Mouse (Mus musculus): ENCODE data around the gene Crym.

Gene Crym

DNA sequence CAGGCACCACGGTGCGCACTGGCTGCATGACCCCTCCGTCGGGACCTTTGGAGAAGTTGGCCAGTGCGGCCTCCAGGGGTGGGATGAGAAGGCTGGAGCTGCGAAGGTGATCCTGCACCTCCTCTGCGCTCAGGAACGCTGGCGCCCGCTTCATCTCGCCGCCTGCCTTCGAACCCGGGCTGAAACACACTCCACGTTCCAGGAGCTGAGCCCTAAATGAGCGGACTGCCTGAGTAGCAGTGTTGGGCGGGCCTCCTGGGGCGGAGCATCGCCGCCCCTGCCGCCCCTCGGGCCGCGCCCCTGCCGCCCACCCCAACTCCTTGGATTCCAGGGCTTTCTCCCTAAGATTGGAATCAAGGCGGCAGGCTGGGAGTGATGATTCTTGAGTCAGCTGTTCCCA lies at the start of gene Crym:
Gene Crym, minus strand, starts transcription at position 341 of the 400 bp plus-strand sequence.
- no peak for DNase-seq (ENCODE audit: low spot score)

DNA sequence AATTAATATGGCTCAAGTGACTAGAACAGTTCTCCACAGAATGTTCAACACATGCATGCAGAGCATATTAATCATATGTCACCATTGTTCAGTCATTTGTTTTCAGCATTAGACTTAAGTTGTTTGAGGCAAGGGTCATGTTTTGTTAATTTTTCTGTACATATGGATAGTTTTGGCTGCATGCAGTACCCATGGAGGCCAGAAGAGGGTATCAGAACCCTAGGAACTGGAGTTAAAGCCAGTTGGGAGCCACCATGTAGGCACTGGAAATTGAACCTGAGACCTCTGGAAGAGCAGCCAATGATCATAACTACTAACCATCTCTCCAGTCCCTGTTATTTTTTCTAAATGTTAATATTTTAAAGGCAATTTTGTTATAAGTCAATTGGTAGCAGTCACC lies 39.2 kb upstream of the Crym start:
- DNase-seq (ENCODE audit: low spot score), result no peak

DNA sequence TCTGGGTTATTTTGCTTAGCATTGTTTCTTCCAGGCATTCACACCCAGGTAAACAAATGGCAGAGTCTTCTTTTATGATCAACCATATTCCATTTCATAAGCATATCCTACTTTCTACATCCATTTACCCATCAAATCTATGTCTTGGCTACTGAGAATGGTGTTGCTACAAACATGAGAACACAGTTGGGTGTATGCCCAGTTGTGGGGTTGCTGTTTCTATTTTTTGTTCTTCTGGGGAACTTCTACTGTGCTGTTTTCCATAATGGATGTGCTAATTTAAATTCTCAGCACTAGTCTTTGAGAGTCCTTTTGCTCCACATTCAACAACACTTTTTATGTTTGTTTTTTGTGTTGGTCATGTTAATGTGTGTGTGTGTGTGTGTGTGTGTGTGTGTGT lies 26.6 kb upstream of the Crym start:
- peak; percentile 12 for DNase-seq (ENCODE audit: low spot score)

DNA sequence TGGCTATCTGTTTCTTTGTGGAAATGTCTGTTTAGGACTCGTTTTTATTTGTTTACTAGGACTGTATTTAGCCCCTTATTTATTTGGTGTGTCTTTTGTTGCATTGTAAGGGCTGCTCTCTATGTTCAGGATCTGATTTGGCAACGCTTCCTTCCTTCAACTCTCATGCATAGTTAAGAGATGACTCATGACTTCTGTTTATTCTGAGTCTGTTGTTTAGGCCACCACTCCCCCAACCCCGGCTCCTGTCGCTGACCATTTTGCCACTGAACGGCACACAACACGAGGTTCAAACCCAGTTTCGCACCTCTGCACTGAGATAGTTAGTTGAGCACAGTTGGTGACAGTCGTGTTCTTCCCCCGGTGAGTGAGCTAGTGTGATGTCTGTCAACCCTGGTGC lies 4.1 kb upstream of the Crym start:
- DNase-seq (ENCODE audit: low spot score), result no peak

DNA sequence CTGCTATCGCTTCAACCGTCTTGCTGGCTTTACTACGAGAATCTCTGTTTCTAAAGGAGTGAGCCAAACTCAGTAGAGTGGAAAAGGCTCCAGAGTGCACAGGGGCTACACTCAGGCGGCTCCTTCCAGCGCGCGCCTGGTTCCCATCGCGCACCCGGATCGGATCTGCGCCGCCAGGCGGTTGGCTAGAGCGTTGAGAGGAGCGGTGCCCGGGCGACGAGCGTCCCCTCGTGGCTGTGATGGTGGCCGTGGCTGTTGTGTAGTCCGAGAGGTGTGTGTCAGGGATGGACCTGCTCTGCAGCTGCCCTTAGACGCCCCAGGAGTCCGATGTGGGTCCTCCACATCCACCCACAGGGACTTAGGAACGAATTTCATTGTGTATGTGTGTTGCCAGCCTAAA lies 1.9 kb upstream of the Crym start, which contains the start of gene Abca14:
Gene Abca14, plus strand, starts transcription at position 173 of the 400 bp plus-strand sequence.
- peak; percentile 89 for DNase-seq (ENCODE audit: low spot score)

DNA sequence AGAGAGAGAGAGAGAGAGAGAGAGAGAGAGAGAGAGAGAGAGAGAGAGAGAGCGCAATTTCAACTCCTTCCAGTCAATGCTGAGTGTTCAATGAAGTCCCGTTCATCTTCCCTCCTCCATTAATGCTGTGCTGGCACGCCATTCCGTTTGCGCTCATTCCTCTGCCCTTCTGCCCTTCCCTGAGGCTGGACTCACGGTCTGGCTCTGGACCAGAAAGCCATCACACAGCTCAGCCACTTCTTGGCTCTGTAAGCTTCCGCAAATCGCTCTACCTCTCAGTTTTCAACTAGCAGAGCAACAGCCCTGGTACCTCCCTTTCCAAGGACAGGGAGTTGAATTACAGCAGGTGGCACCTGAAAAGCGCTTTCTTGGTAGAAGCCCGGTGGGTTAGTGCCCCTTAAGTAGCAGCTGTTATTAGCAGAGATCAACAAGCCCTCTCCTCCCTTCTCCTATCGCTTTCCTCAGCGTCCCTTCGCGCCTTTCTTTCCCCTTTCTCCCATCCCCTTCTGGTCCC lies 623 bp downstream of the Crym start:
- no peak for DNase-seq (ENCODE audit: low spot score)

DNA sequence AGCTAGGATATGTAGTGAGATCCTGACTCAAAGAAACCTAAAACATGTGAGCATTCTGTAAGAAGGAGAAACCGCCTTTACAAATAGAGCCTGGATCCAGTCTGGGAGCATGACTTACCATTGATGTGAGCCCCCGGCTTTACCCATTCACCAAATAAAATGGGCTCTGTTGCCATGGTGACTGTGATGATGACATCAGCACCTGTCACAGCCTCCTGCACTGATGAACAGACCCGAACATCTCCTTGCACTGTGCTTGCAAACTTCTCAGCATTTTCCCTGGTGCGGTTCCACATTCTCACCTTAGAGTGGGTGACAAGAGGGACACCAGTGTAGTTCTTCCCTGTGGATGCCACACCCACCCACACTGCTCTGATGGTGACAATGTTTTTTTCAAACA lies 6.7 kb downstream of the Crym start:
- DNase-seq (ENCODE audit: low spot score), result no peak

DNA sequence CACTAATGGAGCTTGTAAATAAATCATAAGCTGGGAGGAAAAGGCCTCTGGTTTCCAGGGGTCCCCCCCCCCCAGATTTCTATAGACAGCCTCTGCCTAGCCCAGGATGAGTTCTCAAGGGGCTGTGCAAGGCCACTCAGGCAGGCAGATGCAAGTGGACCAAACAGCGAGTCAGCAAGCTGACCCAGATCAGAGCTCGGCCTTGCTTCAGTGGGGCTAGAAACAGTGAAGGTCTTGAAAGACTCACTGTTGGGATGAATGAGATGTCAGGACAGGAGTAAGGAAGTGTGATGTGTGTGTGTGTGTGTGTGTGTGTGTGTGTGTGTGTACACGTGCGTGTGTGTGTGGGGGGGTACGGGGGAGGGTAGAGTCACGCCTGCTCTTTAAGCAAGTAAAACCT lies 9.1 kb downstream of the Crym start:
- no peak for DNase-seq (ENCODE audit: low spot score)

DNA sequence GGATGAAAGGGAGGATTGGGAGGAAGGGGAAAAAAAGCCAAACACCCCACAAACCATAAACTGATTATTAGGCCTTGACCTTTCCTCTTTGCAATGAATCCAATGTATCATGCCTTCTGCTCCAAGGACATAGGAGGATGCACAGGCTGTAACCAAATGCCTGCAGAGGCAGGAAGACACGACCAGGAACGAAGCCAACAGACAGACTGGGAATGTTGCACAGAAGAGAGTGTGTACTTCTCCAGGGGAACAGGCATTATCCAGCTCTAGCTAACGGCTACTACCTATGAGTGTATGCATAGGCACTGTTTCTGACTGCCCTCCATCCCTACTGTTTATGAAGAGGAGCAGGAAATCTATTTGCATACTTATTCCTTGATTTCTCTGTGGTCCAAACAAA lies 9.7 kb downstream of the Crym start:
- no peak for DNase-seq (ENCODE audit: low spot score)

DNA sequence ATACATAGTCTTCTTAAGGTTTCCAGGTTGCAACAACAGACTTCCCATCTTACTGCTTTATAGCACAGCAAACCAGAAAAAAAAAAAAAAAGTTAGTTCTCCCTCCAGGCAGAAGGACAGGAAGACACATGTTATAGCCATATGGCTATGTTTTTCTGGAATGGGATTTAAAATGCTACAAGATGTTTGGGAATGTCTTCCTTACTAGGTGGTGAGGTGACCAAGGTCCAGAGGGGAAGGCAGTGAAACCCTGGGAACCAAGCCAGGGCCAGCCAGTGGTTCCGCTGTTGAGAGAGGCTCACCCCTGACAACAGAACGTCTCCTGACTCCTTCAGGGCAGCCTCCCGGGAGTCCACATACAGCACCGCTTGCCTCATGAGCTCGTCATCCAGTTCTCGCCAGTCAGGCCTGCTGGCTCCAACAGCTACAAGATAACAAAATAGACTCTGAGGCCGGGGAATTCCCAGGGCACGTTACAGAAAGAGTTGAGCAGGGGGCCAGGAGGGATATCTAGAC lies 11.7 kb downstream of the Crym start:
- no peak for DNase-seq (ENCODE audit: low spot score)

DNA sequence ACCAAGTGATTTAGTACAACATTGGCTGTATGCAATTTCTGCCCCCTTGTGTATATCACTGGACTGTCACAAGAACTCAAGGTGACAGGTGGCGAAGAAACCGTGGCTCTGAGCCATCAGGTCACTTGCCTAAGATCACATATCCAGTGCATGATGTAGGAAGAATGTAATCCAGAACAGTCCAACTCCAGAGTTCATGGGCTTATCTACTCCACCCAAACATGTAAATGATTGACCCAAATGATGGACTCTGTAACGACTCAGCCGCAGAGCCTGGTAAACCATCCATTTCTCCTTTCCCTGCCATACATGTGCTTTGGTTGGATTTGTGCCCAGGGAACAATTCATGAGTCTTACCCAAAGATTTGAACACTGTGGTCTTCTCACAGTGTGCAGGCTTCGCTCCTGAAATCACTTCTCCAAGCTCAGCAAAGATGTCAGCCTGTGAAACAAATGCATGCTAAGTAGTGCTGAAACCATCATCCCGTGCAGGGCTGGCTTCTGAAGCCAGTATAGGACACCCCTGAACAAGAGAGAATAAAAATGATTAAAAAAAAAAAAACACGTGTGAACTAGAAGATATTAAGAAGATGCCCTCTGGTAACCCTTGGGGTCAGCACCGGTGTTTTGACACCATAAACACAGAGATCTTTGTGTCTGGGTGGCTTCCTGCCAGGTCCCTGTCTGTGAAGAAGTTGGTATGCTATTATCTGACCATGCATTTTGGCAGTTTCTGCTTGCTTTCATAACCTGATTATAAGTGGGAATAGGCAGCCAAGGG lies 12.4 kb downstream of the Crym start:
- no peak for DNase-seq (ENCODE audit: low spot score)

DNA sequence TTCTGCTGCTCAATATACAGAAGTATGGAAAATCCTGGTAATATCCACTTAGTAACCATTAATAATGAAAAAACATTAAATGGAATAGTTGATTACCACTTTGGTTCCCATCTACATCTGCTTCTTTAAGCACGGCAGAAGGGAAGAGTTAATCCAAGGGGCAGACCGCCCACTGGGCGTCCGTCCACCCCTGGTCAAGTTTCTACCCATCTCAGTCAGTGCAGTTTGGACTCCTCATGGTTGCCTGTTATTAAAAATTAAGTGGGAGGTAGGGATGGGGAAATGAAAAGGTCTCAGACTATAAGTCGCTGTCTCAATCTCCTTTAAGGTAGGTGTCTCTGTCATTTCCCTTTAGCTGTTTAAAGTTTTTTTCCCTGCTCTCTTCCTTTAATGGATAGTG lies 13.0 kb downstream of the Crym start:
- DNase-seq (ENCODE audit: low spot score), result no peak

DNA sequence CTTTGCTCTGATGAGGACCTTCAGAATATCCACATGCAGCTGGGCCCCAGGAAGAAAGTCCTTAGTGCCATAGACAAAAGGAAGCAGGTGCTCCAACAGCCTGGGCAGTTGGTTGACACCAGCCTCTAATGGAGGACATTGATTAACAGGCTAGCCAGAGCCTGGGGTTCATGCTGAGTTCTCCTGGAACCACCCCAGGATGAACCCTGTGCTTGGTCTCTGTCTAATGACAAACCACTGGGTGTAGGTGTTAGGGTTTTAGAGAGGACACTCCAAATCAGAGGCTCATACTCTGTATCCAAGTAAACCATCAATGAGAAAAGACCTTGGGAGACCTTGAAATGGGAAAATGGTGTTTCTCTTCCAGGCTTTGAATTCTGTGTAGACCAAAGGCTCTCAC lies 19.0 kb downstream of the Crym start:
- DNase-seq (ENCODE audit: low spot score), result no peak

DNA sequence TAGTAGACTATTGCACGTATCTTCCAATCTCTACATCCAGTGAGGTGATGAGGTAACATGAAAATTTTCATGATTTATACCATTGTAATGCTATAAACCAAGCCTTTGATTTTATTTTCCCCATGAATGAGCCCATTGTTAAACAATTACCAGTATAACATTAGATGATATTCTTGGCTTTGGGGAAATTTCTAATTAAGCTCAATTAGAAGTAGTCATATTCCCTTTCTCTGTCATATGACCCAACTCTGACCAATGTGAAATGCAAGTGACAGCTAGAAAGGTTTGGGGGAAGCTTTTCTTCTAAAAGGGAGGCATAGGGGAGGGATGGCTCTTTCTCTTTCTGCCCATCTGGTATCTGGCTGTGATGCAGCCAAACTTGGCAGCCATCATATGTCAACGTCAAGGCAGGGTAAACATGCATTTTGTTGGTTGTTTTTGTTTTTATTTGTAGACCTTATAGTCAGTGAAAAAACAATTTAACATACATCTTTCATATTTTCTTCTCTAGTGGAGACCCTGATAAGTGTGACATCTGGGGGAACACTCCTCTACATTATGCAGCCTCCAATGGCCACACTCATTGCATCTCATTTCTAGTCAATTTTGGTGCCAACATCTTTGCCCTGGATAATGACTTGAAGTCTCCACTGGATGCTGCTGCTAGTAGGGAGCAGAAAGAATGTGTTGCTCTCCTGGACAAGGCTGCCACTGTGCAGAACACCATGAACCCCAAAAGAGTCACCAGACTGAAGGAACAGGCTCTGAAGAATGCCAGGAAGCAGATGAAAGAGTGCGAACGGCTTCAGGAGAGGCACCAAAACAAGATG lies 20.3 kb downstream of the Crym start:
- no peak for DNase-seq (ENCODE audit: low spot score)

DNA sequence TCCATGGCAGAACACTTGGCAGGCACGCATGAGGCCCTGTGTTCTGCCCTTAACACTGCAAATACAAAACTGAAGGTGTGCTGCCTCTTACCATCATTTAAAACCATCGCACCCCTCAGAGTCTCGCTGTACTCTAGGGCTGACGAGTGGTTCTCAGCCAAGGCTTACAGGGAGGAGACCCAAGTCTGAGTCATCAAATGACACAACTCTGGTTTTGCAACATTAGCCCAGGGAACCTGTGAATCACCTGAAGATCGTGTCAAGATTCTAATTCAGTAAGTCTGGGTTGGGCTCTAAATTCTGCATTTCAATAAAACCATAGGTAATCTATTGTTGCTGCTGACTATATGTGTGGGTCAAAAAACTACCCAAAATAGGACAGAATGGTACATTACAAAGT lies 21.4 kb downstream of the Crym start:
- no peak for DNase-seq (ENCODE audit: low spot score)

DNA sequence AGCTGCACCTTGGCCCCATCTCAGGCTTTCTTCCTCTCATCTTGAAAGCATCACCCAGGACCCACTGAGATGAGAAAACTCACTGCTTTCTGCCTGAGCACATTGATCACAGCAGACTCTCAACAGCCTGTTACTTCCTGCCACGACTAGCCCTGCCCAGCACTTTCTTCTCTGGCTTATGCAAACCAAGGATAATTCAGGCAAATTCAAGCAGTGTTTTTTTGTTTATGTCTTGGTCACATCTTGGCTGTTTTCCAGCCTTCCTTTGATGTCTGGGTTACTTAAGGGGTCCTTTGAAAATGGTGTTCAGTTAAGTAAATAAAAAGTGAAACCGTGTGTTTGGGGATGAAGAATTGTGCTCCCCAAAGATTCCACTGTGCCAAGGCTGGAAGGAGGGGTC lies 23.0 kb downstream of the Crym start:
- DNase-seq (ENCODE audit: low spot score), result no peak

DNA sequence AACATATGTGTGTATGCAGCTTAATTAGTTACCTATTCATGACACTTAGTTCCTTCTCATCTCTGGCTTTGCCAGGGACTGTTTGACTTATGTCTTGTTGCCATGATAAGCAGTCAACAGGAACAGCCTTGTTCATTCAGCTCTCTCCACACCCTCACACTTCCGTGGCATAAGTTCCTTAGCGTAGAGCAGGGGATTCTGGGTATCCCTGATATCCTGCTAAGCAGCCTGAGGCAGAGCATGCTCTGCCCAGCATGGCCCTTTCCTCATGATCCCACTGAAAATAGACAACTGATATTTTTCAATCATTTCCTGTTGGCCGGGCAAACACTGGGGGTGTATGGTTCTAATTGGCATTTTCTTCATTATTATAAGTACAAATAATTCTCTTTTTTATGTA lies 24.3 kb downstream of the Crym start:
- no peak for DNase-seq (ENCODE audit: low spot score)

DNA sequence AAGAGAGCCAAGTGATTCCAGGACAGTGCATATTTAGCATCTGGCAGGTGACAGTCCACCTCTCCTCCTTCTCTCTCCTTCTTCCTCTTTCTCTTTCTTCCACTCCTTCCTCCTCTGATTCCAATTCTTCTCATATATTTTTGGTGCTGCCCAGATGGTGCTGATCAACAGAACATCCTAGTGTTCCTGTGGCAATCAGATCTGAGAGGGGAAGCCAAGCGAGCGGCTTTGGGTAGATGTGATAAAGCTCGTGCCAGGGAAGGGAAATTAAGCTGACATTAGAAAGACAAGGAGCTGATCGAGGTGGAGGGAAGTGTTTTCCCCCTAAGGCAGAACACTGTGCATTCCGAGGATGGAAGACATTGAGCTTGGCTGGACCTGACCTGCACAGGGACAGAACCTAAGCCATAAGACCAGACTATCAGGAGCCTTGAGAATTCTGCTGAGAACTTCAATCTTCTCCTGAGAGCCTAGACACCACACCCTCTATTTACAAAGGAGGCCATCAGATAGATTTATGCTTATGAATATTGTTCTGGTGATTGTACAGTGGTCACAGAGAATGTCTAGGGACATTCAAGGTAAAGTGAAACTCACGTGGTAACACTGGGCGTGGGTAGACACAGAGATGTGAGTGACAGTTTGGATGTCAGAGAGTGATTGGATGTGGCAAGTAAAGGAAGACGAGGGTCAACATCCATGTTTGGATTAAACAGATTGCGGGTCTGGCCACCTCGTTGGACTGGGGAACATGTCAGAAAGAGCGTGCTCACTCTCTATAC lies 27.0 kb downstream of the Crym start:
- DNase-seq (ENCODE audit: low spot score), result peak; percentile 35

DNA sequence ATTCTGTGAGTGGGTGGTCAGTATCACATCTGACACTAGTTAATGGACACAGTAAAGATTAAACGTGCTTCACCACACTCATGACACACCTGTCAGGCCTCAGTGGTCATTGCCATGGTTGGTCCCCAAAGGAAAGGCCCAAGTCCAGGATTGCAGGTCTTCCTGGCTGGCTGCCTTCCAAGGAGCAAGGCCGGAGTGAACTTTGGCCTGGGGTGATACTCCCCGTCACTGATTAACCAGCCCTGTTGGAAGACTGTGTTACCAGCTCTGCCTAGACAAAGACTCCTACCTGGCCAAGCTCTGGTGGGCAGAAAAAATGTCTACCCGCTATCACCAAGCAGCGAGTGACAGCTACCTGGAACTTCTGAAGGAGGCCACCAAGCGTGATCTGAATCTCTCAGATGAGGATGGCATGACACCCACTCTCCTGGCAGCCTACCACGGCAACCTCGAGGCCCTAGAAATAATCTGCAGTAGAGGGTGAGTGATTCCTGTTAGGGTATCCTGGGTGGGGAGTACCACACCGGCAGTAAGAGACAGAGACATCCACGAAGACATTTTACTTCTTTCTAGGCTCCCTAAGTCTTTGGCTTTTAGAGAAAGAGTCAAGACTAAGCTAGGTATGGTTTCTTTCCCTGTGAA lies 28.2 kb downstream of the Crym start, which contains the start of gene Anks4b:
Gene Anks4b, plus strand, starts transcription at position 256 of the 642 bp plus-strand sequence.
- no peak for DNase-seq (ENCODE audit: low spot score)

DNA sequence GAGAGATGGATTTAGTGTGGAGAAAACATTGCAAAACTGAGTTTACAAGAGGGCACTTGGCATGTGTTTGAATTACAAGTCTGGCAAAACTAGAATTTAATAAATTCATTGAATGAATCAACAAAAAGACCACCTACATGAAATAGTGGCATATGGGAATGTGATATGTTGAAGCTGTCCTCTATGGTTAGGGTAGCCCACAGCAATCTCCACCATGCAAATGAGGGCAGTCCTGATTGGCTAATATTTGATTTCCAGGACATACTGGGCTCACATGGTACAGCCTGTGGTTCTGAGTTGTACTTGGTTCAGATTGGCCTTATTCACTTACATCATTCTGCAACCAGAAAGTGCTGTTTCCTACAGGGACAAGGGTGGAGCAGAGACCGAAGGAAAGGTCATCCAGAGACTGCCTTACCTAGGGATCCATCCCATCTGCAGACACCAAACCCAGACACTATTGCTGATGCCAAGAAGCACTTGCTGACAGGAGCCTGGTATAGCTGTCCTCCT lies 29.7 kb downstream of the Crym start:
- DNase-seq (ENCODE audit: low spot score), result no peak

DNA sequence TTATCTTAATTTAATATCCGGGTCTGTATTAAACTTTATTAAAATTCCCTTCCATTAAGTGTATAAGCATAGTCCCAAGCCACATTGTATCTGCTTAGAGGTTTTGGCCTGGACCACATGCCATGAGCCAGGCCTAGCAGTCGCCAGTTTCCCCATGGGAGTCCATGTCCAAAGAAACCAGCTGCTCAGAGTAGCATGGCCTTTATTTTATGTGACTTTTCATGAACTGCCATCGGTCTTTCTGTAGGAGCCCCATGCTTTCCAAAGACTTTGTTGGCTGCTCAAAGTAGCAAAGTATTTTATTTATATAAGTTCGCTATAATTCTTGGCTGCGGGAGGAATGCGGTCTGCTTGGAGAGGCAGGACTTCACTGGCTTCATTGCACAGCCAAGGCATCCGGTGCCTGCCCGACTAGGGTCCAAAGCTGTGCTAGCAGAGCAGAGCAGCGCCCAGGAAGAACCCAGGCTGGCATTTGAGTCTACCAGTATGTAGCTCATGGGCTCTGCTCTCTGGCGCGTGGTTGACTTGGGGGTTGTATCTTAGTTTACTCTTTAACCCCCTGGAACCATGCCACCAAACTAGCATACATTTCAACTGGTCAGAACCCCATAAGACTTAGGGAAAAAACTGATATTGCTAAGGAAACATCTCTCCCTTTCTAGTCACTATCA lies 38.2 kb downstream of the Crym start:
- DNase-seq (ENCODE audit: low spot score), result no peak

Measured in layer of hippocampus, adult 11-12 months (tissue).